Mouse (Mus musculus) lung, postnatal 0 days (tissue): Measurements from ENCODE around the gene Scp2d1.

Experiments used
- CTCF ChIP-seq: IDR thresholded peaks from 2 replicates; pipeline ENCODE4 v1.5.1; 2016; ENCODE audit warnings: antibody characterized with exemption, mild to moderate bottlenecking
- EP300 ChIP-seq: IDR thresholded peaks from 2 replicates; pipeline ENCODE4 v1.6.1; 2016; ENCODE audit warnings: antibody characterized with exemption, mild to moderate bottlenecking, control low read depth

DNA sequence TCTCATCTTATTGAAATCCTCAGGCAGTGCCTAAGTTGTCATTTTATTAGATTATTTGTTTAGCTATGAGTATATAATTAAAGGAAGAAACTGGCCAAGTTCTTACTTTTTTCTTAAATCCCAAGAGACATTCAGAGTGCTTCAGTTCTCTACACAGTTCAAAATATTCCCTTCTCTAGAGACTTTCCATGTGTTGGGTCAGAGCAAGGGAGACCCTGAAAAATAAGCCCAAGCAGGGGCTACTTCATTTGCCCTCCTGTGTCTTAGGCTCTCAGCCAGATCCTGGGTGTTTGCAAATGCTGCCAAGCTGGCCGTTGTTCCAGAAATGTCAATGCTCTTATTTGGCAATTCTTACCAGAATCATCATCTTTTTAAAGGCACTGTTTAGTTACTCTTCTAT lies 40.3 kb upstream of the Scp2d1 start:
- TF ChIP-seq EP300 (no peak), CTCF (no peak)
